Comparison of ENCODE assay signal across 21 mouse cellular contexts in genomic region chr14:33329297-33329805, GRCm38 (mm10).
A peak's percentile ranks its signal among the peaks of the same experiment; 100 is the strongest.
DNase-seq lines count a peak whose midpoint lies in the region; ATAC-seq and TF ChIP-seq lines count a peak whose summit lies in the region.
"Had no signal": no experiment of that assay in that cellular context is flagged by ENCODE, and none has a peak within 500 bp of the region (broad histone marks: within the 10 kb centered on the region; RNA-seq: fewer than 3 reads in every experiment).

No protein-coding gene starts in this region.

- peak in 1 of 2 experiments; percentile 31 for DNase-seq in heart, adult 2 months
- no peak for DNase-seq in heart, embryonic 10.5 days (ENCODE audit: low spot score)
- peak; percentile 43 to 46 for DNase-seq in heart, postnatal 10 days
- DNase-seq in NIH3T3 (ENCODE audit: low read depth) = peak; percentile 17
- DNase-seq in limb, embryonic 10.5 days (ENCODE audit: low spot score) = no peak
- DNase-seq in layer of hippocampus, postnatal 36 days = no peak
- DNase-seq in cerebellum, adult 8-10 months = no peak
- DNase-seq: adrenal gland, adult 8-10 months; adrenal gland, postnatal 14 days; adrenal gland, postnatal 36 days; cerebellum, adult 11 months; cerebellum, adult 18-20 months; cerebellum, adult 9-10 months; cerebellum, postnatal 10 days; cerebellum, postnatal 25 days; forebrain, postnatal 0 days had no signal

- intact Hi-C loops in heart, adult 2 months (cut with DNase I) = no loop called here
- intact Hi-C loops in heart, postnatal 10 days (cut with DNase I) = no loop called here

- no peak overlapping the region; the same call in 1 of the 2 replicates for H3K27ac ChIP-seq in heart, adult 2 months
- H3K27ac ChIP-seq in heart, embryonic 10.5 days = no peak overlapping the region; the same call in 1 of the 2 replicates
- no peak overlapping the region for H3K27ac ChIP-seq in heart, embryonic 12.5 days (ENCODE audit: poor library complexity, severe bottlenecking)
- H3K27ac ChIP-seq in limb, embryonic 10.5 days = peak overlapping the region; percentile 1; the same call in 1 of the 2 replicates
- H3K27ac ChIP-seq: embryonic facial prominence, embryonic 12.5 days; forebrain, embryonic 13.5 days; forebrain, embryonic 15.5 days had no signal

- no peaks in the 10 kb centered on the region for H3K36me3 ChIP-seq in heart, adult 2 months (ENCODE audit: control insufficient read depth, insufficient read depth, low read length)
- H3K36me3 ChIP-seq in heart, embryonic 10.5 days = no peaks in the 10 kb centered on the region
- no peaks in the 10 kb centered on the region for H3K36me3 ChIP-seq in heart, embryonic 12.5 days
- no peaks in the 10 kb centered on the region for H3K36me3 ChIP-seq in limb, embryonic 10.5 days
- H3K36me3 ChIP-seq: embryonic facial prominence, embryonic 10.5 days; embryonic facial prominence, embryonic 12.5 days; forebrain, embryonic 15.5 days had no signal

- no peaks in the 10 kb centered on the region for H3K9me3 ChIP-seq in heart, embryonic 10.5 days
- no peaks in the 10 kb centered on the region for H3K9me3 ChIP-seq in heart, embryonic 12.5 days (replicated peaks)
- no peaks in the 10 kb centered on the region for H3K9me3 ChIP-seq in limb, embryonic 10.5 days (replicated peaks)
- H3K9me3 ChIP-seq: embryonic facial prominence, embryonic 10.5 days; embryonic facial prominence, embryonic 12.5 days; forebrain, embryonic 13.5 days; forebrain, embryonic 15.5 days had no signal

- TF ChIP-seq EP300 in heart, adult 2 months (IDR thresholded peaks at IDR 0.05; ENCODE audit: insufficient read depth, low read depth, low read length) = 0 out of 2 replicates have a peak, but pooled peaks have one; percentile 28

- no peak overlapping the region for H3K4me2 ChIP-seq in heart, embryonic 12.5 days
- H3K4me2 ChIP-seq: embryonic facial prominence, embryonic 12.5 days; forebrain, embryonic 13.5 days; forebrain, embryonic 15.5 days had no signal

- no peak for TF ChIP-seq POLR2A in heart, adult 2 months (IDR thresholded peaks at IDR 0.05; ENCODE audit: insufficient read depth, low read depth, low read length)

- WGBS in heart, adult 2 months = 81% methylated on average over 5 of the region's 5 CpGs
- WGBS in heart, embryonic 10.5 days = 81% methylated on average over 5 of the region's 5 CpGs
- 88% methylated on average over 5 of the region's 5 CpGs for WGBS in heart, embryonic 12.5 days
- WGBS in limb, embryonic 10.5 days = 90% methylated on average over 5 of the region's 5 CpGs

- peaks cover 3% of the 10 kb centered on the region for H3K4me1 ChIP-seq in heart, adult 2 months (ENCODE audit: control insufficient read depth, insufficient read depth, low read length)
- peaks cover 34% of the 10 kb centered on the region for H3K4me1 ChIP-seq in heart, embryonic 10.5 days
- peaks cover 26% of the 10 kb centered on the region for H3K4me1 ChIP-seq in heart, embryonic 12.5 days (replicated peaks)
- peaks cover 30% of the 10 kb centered on the region for H3K4me1 ChIP-seq in limb, embryonic 10.5 days
- H3K4me1 ChIP-seq: forebrain, embryonic 15.5 days had no signal

- no peak for ATAC-seq in heart, embryonic 12.5 days (ENCODE audit: insufficient number of reproducible peaks, low FRiP score)
- ATAC-seq: forebrain, embryonic 13.5 days; forebrain, embryonic 15.5 days had no signal

- H3K27me3 ChIP-seq in heart, adult 2 months (ENCODE audit: control insufficient read depth, insufficient read depth, low read length) = no peaks in the 10 kb centered on the region
- H3K27me3 ChIP-seq in heart, embryonic 10.5 days (ENCODE audit: insufficient read depth, poor library complexity, severe bottlenecking) = peaks cover 9% of the 10 kb centered on the region; the same call in 1 of the 2 replicates
- H3K27me3 ChIP-seq in heart, embryonic 12.5 days (replicated peaks) = no peaks in the 10 kb centered on the region
- peaks cover 3% of the 10 kb centered on the region; the same call in 1 of the 2 replicates for H3K27me3 ChIP-seq in limb, embryonic 10.5 days (ENCODE audit: low read depth, poor library complexity, severe bottlenecking)
- H3K27me3 ChIP-seq: embryonic facial prominence, embryonic 12.5 days; forebrain, embryonic 13.5 days; forebrain, embryonic 15.5 days had no signal

- TF ChIP-seq CTCF in heart, adult 2 months (IDR thresholded peaks at IDR 0.05) = no peak

- H3K4me3 ChIP-seq in heart, adult 2 months = no peak overlapping the region
- no peak overlapping the region for H3K4me3 ChIP-seq in heart, embryonic 10.5 days
- no peak overlapping the region for H3K4me3 ChIP-seq in heart, embryonic 12.5 days
- no peak overlapping the region for H3K4me3 ChIP-seq in limb, embryonic 10.5 days
- H3K4me3 ChIP-seq: embryonic facial prominence, embryonic 10.5 days; embryonic facial prominence, embryonic 12.5 days; forebrain, embryonic 13.5 days; forebrain, embryonic 15.5 days had no signal

- no peak overlapping the region for H3K9ac ChIP-seq in heart, adult 2 months (ENCODE audit: low read depth, low read length)
- no peak overlapping the region for H3K9ac ChIP-seq in heart, embryonic 12.5 days
- H3K9ac ChIP-seq: embryonic facial prominence, embryonic 12.5 days; forebrain, embryonic 13.5 days; forebrain, embryonic 15.5 days; forebrain, postnatal 0 days had no signal

- no peaks in the 10 kb centered on the region for H3K79me2 ChIP-seq in heart, adult 2 months (replicated peaks; ENCODE audit: control insufficient read depth, insufficient read depth, low read length)

Comparison
In these comparisons a context has a peak if more than half of its experiments do, and no peak if none do; other contexts are left out.
1. DNase-seq: peak in heart, postnatal 10 days (2 of 2) and NIH3T3 (single experiment); none in heart, embryonic 10.5 days (single experiment), limb, embryonic 10.5 days (single experiment), layer of hippocampus, postnatal 36 days (0 of 2) and cerebellum, adult 8-10 months (single experiment).